Mouse (Mus musculus) adrenal gland, adult 8-10 months (tissue): Measurements from ENCODE around the gene Fry. TPM values are rescaled to one million over a fixed set of nuclear protein-coding genes. Genes with fewer than 3 reads are reported as not detected.

ENCODE experiments used
- DNase-seq: peaks from one replicate; pipeline ENCODE4 v3.0.0; 2022
- total RNA-seq, 4 experiments: library from RNA; stranded (reverse); gene quantifications; 2 replicates each; pipeline ENCODE4 v1.2.4; 2022

The Fry gene
- total RNA-seq, 4 experiments from 2014 or later: 27.2 to 38.9 (median 27.8) TPM

DNA sequence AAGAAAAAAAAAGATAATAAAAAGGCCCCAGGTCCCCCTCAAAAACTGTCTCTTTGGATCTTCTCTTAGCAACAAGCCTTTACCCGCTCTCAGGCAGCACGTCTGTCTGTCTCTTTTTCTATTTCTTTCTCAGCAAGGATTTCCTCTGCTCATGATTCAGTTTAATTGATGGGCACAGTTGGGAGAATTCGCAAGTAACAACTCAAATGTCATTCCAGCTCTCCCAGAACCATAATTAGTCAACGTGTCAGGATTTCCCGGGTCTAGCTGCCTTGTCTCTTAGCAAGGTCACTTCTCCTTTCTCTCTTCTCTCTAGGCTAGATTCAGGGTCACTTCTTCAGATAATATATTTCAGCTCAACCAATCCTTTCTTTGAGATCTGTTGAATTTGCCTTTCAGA lies 110.6 kb downstream of the Fry start:
- DNase-seq: no peak

DNA sequence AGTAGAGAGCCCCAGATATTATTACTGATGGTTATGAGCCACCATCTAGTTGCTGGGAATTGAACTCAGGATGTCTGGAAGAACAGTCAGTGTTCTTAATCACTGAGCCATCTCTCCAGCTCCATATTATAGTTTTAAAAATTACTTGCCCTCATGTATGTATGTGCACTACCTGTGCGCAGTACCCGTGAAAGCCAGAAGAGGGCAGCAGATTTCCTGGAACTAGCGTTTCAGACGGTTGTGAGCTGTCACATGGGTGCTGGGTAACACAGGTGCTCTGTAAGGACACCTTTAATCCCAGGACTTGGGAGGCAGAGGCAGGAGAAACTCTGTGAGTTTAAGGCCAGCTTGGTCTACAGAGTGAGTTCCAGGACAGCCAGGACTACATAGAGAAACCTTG lies 111.3 kb downstream of the Fry start:
- no peak for DNase-seq

DNA sequence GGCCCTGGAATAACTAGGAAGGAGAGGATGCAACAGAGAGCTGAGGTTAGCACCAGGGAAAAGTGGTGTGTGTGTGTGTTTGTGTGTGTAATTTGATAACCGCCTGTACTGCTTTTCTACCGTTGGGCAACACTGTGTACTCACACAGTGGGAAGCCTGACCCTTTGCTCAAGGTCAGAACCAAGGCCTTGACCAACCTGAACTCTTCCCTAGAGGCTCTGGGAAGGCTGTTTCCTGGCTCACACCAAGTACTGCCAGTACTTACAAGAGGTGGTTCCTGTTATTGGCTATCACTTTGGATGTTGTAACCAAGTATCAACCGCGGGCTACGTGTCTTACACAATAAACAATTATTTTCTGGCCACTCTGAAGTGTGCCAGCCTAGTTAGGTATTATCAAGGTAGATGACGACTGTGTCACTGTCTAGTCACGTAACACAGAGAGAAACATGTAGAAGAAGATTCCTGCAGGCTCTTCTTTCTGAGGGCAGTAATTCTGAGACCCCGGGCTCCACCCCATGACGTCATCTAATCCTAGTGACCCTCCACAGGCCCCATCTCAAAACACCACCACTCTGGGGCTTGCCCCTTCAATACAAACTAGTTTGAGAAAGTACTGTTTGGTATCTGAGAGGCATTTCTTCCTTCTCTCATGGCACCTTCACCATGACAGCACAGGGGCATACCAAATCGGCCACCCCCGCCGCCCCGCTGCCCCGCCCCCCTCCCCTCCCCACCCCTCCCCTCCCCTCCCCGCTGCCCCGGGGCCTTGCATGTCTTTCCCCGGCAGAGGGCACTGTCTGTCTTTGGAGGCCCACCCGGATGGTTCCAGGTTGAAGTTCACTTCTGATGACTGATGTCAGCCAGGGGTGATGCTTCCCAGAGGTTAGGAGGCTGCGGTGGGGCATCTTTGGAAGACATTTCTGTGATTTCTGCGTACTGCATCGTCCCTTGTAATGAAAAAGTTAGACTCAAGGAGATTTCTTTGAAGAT lies 114.0 kb downstream of the Fry start:
- peak; percentile 47 for DNase-seq

- DNase-seq: peak; percentile 36
Measured at GRCm38 (mm10) chr5:150233154-150233886, 114.9 kb downstream of the Fry start.

DNA sequence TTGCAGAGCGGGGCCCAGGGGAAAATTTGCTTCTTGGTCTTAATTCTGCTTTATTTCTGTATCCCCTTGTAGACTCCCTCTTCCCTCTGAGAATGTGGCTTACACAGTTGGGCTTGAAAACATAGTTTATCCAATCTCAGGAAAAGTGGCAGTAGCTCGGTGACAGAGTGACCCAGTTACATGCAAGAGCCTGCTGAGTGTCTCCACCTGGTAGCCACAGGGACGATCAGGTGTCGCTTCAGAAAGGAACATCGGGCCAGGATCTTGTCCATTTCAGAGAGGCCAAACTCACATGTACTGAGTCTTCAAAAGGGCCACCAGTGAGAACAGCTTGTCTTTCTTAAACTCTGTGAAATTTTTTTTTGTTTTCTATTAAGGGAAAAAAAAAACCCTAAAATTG lies 117.5 kb downstream of the Fry start:
- DNase-seq: no peak

DNA sequence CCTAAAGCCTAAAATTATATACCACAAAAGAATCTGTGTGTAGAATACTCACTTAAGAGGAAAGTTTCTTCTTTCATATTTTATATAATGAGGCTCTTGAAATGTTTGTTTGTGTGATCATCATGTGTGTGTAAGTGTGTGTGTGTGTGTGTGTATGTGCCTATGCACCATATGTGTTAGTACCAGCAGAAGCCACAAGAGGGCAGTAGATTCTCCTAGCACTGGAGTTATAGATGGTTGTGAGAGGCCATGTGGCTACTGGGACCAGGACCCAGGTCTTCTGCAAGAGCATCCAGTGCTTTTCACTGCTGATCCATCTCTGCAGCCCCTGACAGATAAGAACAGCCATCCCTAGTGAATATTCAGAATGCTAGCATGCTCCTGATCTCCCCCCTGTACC lies 118.2 kb downstream of the Fry start:
- no peak for DNase-seq

DNA sequence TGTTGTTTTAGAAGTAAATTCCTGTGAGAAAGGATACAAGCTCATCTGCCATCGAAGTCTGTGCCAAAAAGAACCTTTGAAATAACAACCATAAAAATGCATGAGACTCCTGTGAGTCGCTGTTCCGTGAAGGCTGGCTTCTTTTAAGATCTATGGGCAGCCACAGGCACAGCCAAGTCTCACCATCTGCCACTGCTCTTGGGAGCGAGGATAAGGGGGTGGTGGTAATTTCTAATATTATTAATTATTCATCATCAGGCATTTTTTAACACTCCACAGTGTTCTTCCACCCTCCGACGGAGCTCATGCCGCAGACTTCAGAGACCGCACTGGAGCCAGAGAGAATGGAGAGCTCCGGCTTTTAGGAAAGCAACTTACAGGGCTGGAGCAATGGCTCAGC lies 123.2 kb downstream of the Fry start:
- DNase-seq: no peak

DNA sequence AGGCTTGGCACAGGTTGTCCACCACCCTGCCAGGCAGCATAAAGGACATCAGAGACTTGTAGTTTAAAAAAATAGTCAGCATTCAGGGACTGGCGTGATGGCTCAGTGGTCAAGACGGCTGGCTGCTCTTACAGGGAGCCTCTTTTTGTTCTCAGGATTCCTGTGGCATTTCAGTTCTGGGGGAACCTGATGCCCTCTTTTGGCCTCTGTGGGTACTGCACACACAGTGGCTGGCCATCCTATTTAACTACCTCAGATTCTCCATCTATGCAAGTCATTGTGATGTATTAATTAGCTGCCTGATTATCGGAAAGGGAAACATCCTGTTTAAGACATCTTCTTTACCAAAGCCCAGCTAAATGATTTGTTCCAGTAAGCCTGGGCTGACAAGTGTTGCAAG lies 128.3 kb downstream of the Fry start:
- no peak for DNase-seq

GRCm38 (mm10) chr5:150257764-150258163 lies 139.3 kb downstream of the Fry start:
- no peak for DNase-seq

DNA sequence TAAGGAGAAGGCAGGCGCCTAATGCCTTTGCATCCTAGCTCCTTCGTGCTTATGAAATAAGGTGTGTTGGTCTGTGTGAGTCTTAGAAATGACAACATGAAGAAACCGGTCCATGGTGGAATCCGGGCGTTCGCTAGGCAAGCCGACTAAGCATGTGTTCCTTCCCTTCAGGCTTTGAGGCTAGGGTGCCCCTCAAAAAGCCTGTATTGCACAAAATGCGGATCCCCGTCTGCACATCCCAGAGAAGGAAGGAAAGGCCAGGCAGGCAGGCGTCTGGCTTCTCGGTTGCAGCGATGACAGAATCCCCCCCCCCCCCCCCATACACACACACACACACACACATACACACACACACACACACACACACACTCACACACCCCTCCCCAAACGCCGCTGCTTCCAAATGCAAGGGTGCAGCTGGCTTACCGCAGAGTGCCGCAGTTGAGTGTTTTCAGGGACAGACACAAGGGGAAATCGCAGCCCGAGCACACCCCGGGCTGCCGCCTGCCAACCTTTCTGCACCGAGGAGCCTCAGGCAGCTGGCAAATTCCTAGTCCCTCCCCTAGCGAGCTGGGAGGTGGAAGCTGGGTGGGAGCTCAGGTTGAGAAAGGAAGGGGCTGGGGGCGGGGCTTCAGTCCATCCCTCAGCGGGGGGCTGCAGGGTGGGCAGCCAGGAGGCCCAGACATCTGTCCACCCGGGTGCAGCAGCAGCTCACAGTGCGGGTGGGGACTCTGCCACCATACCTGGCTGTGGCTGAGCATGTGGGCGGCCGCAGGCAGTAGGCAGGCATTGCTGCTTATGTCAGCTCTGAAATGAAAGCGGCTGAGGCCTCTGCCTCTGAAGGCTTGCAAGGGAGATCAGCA lies 141.0 kb downstream of the Fry start:
- DNase-seq: peak; percentile 7

DNA sequence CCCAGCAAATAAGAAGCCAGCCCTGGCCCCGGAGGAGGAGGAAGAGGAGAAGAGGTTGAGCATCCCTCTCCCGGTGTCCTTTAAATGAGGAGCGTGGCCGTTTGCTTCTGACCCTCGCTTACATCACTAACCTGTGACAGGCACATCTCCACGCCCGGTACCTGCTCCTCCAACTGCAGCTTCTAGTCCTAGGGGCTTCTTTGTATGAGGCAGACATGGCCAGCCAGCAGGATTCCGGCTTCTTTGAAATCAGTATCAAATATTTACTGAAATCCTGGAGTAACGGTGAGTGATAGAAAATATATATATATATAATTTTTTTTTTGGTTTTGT lies 141.6 kb downstream of the Fry start:
- DNase-seq: no peak

DNA sequence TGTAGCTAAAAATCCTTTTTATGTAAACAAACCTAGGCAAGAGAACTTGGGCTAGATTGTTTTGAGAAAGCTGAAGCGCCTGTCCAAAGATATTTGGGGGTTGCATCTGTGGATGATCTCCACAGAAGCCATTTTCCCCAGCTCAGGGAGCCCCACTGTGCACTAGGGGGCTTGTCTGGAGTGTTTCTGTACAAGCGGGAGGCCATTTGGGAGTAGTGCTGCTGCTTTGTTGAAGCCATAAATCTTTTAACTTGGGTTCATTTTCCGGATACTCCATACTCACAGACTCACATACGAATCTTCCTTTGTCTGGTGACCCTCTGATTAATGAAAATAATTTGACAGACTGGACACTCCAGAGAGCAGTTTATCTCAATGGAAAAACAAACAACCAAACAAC lies 142.9 kb downstream of the Fry start:
- no peak for DNase-seq

DNA sequence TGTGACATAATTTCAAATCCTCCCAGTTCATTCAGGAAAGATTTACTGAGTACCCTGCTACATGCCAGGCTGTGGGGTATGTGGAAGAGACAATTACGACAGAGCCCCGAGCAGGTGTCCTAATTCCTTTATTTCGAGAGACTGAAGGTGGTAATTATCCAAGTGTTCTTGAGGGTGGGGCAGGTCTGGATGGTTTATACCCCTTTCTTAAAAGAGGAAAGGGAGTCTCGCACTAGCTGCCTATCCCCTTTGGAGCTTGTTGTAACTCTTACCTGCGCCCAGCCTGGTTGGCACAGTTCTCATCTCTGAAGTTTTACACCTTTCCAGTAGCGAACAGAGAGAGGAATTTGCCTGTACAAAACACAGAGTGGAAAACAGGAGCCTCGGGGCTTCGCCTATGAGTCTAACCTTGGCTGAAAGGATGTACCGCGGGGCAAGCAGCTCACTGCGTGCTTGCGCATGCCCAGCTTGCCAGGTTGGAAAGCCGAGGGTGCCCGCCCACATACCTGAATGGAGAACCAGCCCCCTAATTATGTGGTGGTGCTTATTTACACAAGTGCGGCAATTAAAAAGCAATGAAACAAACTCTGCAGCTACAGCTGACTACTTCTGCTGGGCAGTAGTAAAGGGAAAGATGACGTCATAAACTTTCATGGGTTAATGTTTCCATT lies 143.7 kb downstream of the Fry start:
- DNase-seq: no peak

DNA sequence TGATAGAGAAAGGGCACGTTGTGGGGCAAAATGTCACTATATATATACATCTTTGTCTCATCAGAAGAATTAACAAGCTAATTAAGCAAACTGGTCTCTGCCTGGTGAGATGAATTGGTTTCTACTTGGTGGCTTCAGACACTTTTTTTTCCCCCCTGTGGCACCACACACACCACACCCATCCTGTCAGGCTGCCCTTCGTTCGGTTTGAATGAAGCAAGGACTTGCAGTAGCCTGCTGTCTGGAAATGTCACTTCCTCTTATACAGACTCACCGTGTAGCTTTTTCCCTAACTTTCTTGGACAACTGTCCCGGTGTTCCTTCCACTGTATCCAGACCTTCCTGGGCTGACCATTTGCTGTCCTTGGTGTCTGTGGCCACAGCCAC lies 144.3 kb downstream of the Fry start:
- no peak for DNase-seq

- no peak for DNase-seq
Measured at GRCm38 (mm10) chr5:150263162-150263561, 144.7 kb downstream of the Fry start.

DNA sequence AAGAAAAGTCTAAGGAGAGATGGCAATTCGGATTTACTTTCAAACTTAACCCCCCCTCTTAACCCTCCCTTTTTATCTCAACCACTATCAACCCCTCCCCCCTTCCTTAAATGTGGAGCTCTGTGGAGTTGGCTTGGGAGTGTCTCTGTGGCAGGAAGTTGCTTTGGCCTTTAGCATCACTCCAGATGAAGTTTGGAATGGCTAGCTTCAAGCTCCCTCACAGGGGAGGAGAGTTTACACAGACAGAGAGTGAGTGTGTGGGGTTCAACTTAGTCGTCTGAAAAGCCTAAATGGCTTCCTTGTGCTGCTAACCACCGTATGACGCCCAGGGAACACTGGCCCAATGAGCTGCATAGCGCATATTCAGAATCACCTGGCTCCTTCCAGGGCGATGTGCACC lies 145.2 kb downstream of the Fry start:
- DNase-seq: no peak

DNA sequence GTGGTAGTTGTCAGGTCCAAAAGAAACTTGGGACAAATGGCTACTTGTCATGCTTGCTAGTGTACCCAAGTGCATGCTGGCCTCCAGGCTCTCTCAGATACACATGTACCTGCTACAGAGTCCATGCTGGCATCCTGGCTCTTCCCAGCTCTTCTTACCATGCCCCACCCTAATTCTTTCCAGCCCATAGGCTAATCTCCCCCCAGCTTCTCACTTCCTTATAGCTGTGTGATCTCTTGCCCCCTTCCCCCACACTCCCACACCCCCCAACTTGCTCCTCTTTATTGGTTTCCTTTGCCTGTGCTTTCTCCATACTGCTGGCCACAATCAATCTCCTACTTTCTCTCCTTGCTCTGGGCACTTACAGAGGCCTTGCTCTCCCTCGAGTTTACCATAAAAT lies 146.6 kb downstream of the Fry start:
- no peak for DNase-seq

DNA sequence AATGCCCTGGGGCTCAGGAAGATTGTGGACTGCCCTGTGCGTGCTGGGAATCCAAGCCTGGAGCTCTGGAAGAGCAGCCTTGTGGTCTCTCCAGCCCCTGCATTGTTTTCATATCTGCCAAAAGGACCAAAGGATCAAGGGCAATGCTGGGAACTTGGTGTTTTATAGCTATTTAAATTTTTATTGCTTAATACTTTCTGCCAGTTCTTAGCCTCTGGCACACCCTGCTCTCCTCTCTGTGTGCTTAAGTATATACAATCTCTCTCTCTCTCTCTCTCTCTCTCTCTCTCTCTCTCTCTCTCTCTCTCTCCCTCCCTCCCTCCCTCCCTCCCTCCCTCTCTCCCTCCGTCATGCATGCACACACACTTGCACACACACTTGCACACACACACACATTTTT lies 147.5 kb downstream of the Fry start:
- no peak for DNase-seq

- no peak for DNase-seq
Measured at GRCm38 (mm10) chr5:150268261-150268660, 149.8 kb downstream of the Fry start.

- DNase-seq: no peak
Measured at GRCm38 (mm10) chr5:150270468-150270867, 152.0 kb downstream of the Fry start.

DNA sequence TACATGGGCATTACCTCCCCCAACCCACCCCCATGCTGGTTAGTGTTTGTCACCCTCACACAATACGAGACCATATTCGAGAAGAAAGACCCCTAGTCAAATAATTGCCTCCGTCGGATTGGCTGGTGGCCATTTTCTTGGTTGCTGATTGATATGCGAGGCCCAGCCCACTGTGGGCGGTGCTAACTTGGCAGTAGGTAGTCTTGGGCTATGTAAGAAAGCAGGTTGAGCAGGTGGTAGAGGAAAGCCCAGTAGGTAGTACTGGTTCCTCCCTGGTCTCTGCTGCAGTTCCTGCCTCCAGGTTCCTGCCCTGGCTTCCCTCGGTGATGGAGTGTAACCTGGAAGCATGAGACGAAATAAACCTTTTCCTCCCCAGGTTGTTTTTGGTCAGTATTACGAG lies 153.7 kb downstream of the Fry start:
- no peak for DNase-seq

DNA sequence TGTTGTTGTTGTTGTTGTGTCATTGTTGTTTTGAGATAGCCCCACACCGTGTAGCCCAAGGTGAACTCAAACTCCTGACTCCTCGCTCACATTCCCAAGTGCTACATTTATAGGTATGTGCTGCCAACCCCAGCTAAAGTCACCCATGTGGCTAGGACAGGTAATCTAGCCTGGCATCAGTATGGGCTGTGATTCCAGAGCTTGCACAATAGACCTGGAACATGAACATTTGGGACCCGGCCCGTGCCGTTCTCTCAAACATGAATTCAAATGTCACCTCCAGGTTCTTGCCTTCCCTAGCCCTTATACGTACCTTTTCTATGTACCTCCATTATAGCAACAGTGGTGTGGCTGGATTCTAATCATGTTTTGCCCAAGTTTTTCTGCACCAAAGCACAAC lies 156.9 kb downstream of the Fry start:
- DNase-seq: no peak
